ENCODE assay signal across 7 mouse cellular contexts in genomic region chr12:52503456-52504320, GRCm38 (mm10). TPM values are rescaled to one million over a fixed set of nuclear protein-coding genes. Genes with fewer than 3 reads are reported as not detected.
DNase-seq lines count a peak whose midpoint lies in the region; ATAC-seq and TF ChIP-seq lines count a peak whose summit lies in the region.

TSS of gene Arhgap5 (plus strand) at chr12:52503972.

- H3K4me2 ChIP-seq in intestine, postnatal 0 days (replicated peaks; ENCODE audit: low read depth) = peak within 1 kb of the TSS; percentile 78
- peak within 1 kb of the TSS; percentile 72 for H3K4me2 ChIP-seq in midbrain, embryonic 12.5 days (replicated peaks)

- peak within 1 kb of the TSS; percentile 100 for H3K27ac ChIP-seq in embryonic facial prominence, embryonic 10.5 days (replicated peaks)
- peak within 1 kb of the TSS; percentile 100 for H3K27ac ChIP-seq in intestine, postnatal 0 days (ENCODE audit: low read depth, low read length)
- peak within 1 kb of the TSS; percentile 99 for H3K27ac ChIP-seq in midbrain, embryonic 12.5 days (replicated peaks)
- H3K27ac ChIP-seq in small intestine, adult 2 months (ENCODE audit: insufficient read depth, low read depth, low read length) = peak within 1 kb of the TSS; percentile 96

- ATAC-seq in intestine, postnatal 0 days = peak; percentile 96
- ATAC-seq in midbrain, embryonic 12.5 days (ENCODE audit: low FRiP score, low read depth) = peak; percentile 96

- peak; percentile 44; the same call in 1 of the 2 replicates for TF ChIP-seq CTCF in intestine, postnatal 0 days (IDR thresholded peaks at IDR 0.05; ENCODE audit: low read depth)
- no peak for TF ChIP-seq CTCF in small intestine, adult 2 months (IDR thresholded peaks at IDR 0.05; ENCODE audit: extremely low read depth, insufficient read length, insufficient replicate concordance, low read depth, low read length)

- peaks cover 25% of the 10 kb centered on the region for H3K4me1 ChIP-seq in embryonic facial prominence, embryonic 10.5 days
- H3K4me1 ChIP-seq in intestine, postnatal 0 days (replicated peaks; ENCODE audit: control insufficient read depth, insufficient read depth, low read length) = no peaks in the 10 kb centered on the region
- H3K4me1 ChIP-seq in midbrain, embryonic 12.5 days = peaks cover 4% of the 10 kb centered on the region
- no peaks in the 10 kb centered on the region for H3K4me1 ChIP-seq in small intestine, adult 2 months (ENCODE audit: control insufficient read depth, insufficient read depth, insufficient read length, low read length)

- DNase-seq in adrenal gland, postnatal 10 days = peak; percentile 99
- DNase-seq in embryonic facial prominence, embryonic 10.5 days (ENCODE audit: low spot score) = peak; percentile 99
- DNase-seq in gonadal fat pad, adult 2 months (ENCODE audit: low read depth) = peak; percentile 52
- DNase-seq in left cerebral cortex, postnatal 4 days = peak; percentile 99

- H3K27me3 ChIP-seq in embryonic facial prominence, embryonic 10.5 days (replicated peaks; ENCODE audit: low read depth, poor library complexity, severe bottlenecking) = no peaks in the 10 kb centered on the region
- no peaks in the 10 kb centered on the region for H3K27me3 ChIP-seq in intestine, postnatal 0 days (replicated peaks; ENCODE audit: control insufficient read depth, insufficient read depth, low read length)
- no peaks in the 10 kb centered on the region for H3K27me3 ChIP-seq in midbrain, embryonic 12.5 days
- H3K27me3 ChIP-seq in small intestine, adult 2 months (ENCODE audit: control insufficient read depth, insufficient read depth, low read length) = no peaks in the 10 kb centered on the region

- peak within 1 kb of the TSS; percentile 99 for H3K4me3 ChIP-seq in embryonic facial prominence, embryonic 10.5 days
- H3K4me3 ChIP-seq in intestine, postnatal 0 days (ENCODE audit: low read depth, low read length) = peak within 1 kb of the TSS; percentile 98
- peak within 1 kb of the TSS; percentile 98 for H3K4me3 ChIP-seq in midbrain, embryonic 12.5 days
- H3K4me3 ChIP-seq in small intestine, adult 2 months (ENCODE audit: low read depth, low read length) = peak within 1 kb of the TSS; percentile 77

- intact Hi-C loops in left cerebral cortex, postnatal 4 days (cut with DNase I) = loop anchor here (5.0 to 10.0 kb wide), 2 partner anchors 99 to 219 kb away; no protein-coding TSS in a partner anchor

- TF ChIP-seq POLR2A in small intestine, adult 2 months (IDR thresholded peaks at IDR 0.05; ENCODE audit: low read depth, low read length) = peak; percentile 84

- H3K9ac ChIP-seq in intestine, postnatal 0 days (ENCODE audit: low read depth, low read length) = peak within 1 kb of the TSS; percentile 99
- H3K9ac ChIP-seq in midbrain, embryonic 12.5 days (replicated peaks) = peak within 1 kb of the TSS; percentile 99

- H3K36me3 ChIP-seq in embryonic facial prominence, embryonic 10.5 days (replicated peaks) = peaks cover 6% of the 10 kb centered on the region
- no peaks in the 10 kb centered on the region for H3K36me3 ChIP-seq in intestine, postnatal 0 days (ENCODE audit: control insufficient read depth, insufficient read depth)
- H3K36me3 ChIP-seq in midbrain, embryonic 12.5 days = no peaks in the 10 kb centered on the region
- no peaks in the 10 kb centered on the region; the same call in 1 of the 2 replicates for H3K36me3 ChIP-seq in small intestine, adult 2 months (ENCODE audit: control insufficient read depth, insufficient read depth, low read length)

- no peaks in the 10 kb centered on the region for H3K9me3 ChIP-seq in embryonic facial prominence, embryonic 10.5 days
- no peaks in the 10 kb centered on the region for H3K9me3 ChIP-seq in intestine, postnatal 0 days (ENCODE audit: control insufficient read depth)
- H3K9me3 ChIP-seq in midbrain, embryonic 12.5 days = no peaks in the 10 kb centered on the region

- WGBS in embryonic facial prominence, embryonic 10.5 days = under 1% methylated on average over 117 of the region's 119 CpGs
- WGBS in intestine, postnatal 0 days = 1% methylated on average over 107 of the region's 119 CpGs
- WGBS in midbrain, embryonic 12.5 days = under 1% methylated on average over 72 of the region's 119 CpGs
- WGBS in small intestine, adult 2 months = 1% methylated on average over 106 of the region's 119 CpGs

RNA-seq across cellular contexts. Expression of gene Arhgap5, which starts in this region (rescaled TPM):
- total RNA-seq in adrenal gland, postnatal 10 days (2021) = 10 to 100 TPM; 74.0 to 80.4 TPM
- 43.2 TPM in 2 replicates for polyA plus RNA-seq in embryonic facial prominence, embryonic 10.5 days (2016; fragmentation: Nextera tagmentation; extraction: Ambion mirVana)
- polyA plus RNA-seq in gonadal fat pad, adult 2 months (2012; rRNA removed) = 6.7 and 7.3 TPM in 2 replicates
- 25.1 and 25.6 TPM in 2 replicates for polyA plus RNA-seq in intestine, postnatal 0 days (2015; fragmentation: Nextera tagmentation; extraction: Ambion mirVana)
- total RNA-seq in left cerebral cortex, postnatal 4 days (2021) = 10 to 100 TPM; 74.4 to 82.4 TPM
- polyA plus RNA-seq in midbrain, embryonic 12.5 days (2016; fragmentation: Nextera tagmentation; extraction: Ambion mirVana) = 53.9 and 61.7 TPM in 2 replicates
- 0.23 and 1.2 TPM in 2 replicates for polyA plus RNA-seq in small intestine, adult 2 months (2012; rRNA removed)

Comparison
In these comparisons a context has a peak if more than half of its experiments do, and no peak if none do; other contexts are left out.
1. Peak in every context shown above with its lines: DNase-seq, ATAC-seq, H3K4me3 ChIP-seq and H3K27ac ChIP-seq.